Mouse (Mus musculus): ENCODE data around the gene Olfr1233.

The Olfr1233 gene

DNA sequence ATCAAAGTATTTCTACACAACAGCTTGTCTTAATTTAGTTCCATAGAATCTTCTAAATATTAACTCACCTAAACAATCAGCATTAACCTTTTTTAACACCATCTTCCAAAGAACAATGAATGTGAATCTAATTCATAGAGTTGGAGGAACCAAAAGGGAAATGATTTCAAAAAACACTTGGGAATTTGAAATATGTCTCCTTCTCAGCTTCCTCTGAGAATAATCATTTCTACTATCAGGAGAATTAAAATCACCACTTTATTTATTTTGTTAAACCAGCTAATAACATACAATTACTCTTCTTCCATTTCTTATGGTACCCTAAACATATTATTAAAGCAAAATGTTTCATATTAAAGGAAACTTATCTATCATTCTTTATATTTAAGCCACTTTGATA lies at the start of gene Olfr1233:
TSS of gene Olfr1233 (minus strand) at position 101 of the 400 bp plus-strand sequence.
- no peak for TF ChIP-seq GATA4 (IDR thresholded peaks at IDR 0.05; ENCODE audit: insufficient replicate concordance, low read length)

DNA sequence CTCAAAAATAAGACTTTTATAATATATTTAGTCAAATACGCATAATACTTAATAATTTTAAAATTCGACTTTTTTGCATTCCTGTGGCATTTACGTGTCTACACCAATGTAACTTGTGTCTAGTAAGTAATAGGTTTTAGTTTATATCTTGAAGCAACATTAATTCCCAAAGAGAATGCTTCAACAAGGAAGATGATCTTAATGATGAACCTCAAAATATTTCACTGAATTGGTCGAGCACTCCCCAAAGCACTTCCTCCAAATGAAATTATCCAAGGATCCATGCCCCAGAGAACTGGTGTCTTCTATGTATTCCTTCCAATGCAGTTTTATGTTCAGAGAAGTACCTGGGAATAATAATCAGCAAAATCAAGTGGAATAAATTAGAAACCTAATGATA lies 22.6 kb upstream of the Olfr1233 start, which contains the start of gene Olfr1234:
TSS of gene Olfr1234 (minus strand) at position 101 of the 400 bp plus-strand sequence.
- no peak for TF ChIP-seq GATA4 (IDR thresholded peaks at IDR 0.05; ENCODE audit: insufficient replicate concordance, low read length)

DNA sequence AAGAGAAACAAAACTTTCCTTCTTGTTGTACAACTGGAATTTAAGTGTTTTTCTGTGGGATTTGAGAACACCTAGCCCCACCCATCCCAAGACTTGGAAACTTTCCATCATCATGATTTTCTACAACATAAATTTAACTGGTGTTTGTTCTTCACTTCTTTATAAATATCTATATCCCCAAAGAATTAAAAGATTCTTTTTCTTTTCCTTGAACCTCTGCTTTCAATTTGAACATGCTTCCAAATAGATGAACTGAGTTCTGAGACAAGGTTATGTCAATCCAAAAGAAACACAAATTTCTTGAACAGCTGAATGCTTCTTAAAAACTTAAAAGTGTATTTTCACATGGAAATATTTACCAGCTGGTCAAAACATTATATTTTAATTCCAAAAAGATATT lies 12.6 kb downstream of the Olfr1233 start, which contains the start of gene Olfr1232:
TSS of gene Olfr1232 (minus strand) at position 101 of the 400 bp plus-strand sequence.
- no peak for TF ChIP-seq GATA4 (IDR thresholded peaks at IDR 0.05; ENCODE audit: insufficient replicate concordance, low read length)

DNA sequence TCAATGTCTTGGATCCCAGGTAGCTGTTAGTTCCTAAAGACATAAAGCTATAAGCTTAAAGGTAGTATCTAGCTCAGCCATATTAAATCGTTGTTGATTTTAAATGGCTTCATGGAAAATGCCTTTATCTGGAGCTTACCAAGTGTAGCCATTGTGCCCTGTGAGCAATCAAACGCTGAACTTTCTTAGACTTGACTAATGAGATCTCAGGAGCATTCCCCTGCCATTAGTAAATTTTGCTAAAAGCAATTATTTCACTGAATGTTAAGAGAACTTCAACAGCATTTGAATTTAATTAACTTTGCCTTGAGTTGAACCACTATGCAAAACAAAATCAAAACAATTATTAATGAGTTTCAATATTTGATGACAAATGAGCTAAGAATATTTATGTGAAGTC lies 35.2 kb downstream of the Olfr1233 start, which contains the start of gene Olfr1231:
TSS of gene Olfr1231 (minus strand) at position 101 of the 400 bp plus-strand sequence.
- no peak for TF ChIP-seq GATA4 (IDR thresholded peaks at IDR 0.05; ENCODE audit: insufficient replicate concordance, low read length)

DNA sequence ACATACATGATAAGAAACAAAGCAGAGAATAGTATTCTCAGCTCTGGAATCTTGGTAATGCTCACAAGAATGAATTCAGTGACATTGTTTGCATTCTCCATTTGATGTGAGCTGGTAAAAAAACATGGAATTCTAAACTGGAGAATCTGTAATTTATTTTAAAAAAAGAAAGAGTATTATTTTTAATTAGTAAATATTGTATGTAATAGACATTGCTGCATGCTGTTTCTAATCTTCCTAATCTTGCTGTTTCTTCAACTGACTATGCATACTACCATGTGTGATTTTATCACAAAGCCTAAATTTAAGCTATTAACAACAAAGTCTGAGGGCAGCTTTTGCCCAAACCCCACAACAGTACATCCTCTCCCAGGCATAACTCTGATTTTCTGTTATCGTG lies 45.0 kb downstream of the Olfr1233 start, which contains the start of gene Olfr1230:
TSS of gene Olfr1230 (minus strand) at position 101 of the 400 bp plus-strand sequence.
- TF ChIP-seq GATA4 (IDR thresholded peaks at IDR 0.05; ENCODE audit: insufficient replicate concordance, low read length) = no peak

DNA sequence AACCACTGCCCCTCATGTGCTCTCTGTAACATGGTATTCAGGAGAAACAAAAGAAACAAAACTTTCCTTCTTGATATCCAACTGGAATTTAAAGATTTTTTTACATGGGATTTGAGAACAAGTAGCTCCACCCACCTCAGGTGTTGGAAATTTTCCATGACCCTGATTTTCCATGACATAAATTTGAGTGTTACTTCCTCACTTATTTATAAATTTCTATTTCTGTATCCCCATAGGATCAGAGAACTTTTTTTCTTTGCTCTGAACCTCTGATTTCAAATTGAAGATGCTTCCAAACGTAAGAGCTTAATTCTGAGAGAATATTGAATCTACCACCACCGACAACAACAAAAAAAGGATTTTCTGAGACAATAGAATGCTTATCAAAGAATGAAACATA lies 54.3 kb downstream of the Olfr1233 start, which contains the start of gene Olfr1229:
TSS of gene Olfr1229 (minus strand) at position 101 of the 400 bp plus-strand sequence.
- no peak for TF ChIP-seq GATA4 (IDR thresholded peaks at IDR 0.05; ENCODE audit: insufficient replicate concordance, low read length)

Data from liver, adult (tissue).